In genomic region chr4:53762501-53762900, GRCm38 (mm10) we compare ENCODE assay signal across 19 mouse cellular contexts. TPM values are rescaled to one million over a fixed set of nuclear protein-coding genes. Genes with fewer than 3 reads are reported as not detected.
"Had no signal": no experiment of that assay in that cellular context is flagged by ENCODE, and none has a peak within 500 bp of the region (broad histone marks: within the 10 kb centered on the region; RNA-seq: fewer than 3 reads in every experiment).

No protein-coding gene starts in this region.

- H3K4me1 ChIP-seq: neural tube, embryonic 12.5 days; neural tube, embryonic 13.5 days; neural tube, embryonic 15.5 days; stomach, embryonic 15.5 days had no signal

- H3K9me3 ChIP-seq: neural tube, embryonic 12.5 days; neural tube, embryonic 13.5 days; neural tube, embryonic 15.5 days; stomach, embryonic 15.5 days had no signal

- DNase-seq: retina, postnatal 1 day; right cerebral cortex, adult 18-20 months; right cerebral cortex, postnatal 14 days; right cerebral cortex, postnatal 25 days; spleen, adult 18-20 months; thymus, adult 18-20 months; thymus, adult 2 months; thymus, postnatal 14 days; thymus, postnatal 25 days; thymus, postnatal 36 days; thymus, postnatal 4 days had no signal

- H3K27ac ChIP-seq: neural tube, embryonic 12.5 days; neural tube, embryonic 13.5 days; neural tube, embryonic 15.5 days; stomach, embryonic 15.5 days; stomach, postnatal 0 days had no signal

- H3K4me3 ChIP-seq: neural tube, embryonic 12.5 days; neural tube, embryonic 13.5 days; neural tube, embryonic 15.5 days; stomach, embryonic 15.5 days had no signal

- H3K9ac ChIP-seq: neural tube, embryonic 12.5 days; neural tube, embryonic 13.5 days; neural tube, embryonic 15.5 days; stomach, embryonic 15.5 days had no signal

- H3K36me3 ChIP-seq: stomach, embryonic 15.5 days had no signal

- H3K4me2 ChIP-seq: neural tube, embryonic 12.5 days; neural tube, embryonic 13.5 days; neural tube, embryonic 15.5 days; stomach, embryonic 15.5 days had no signal

- H3K27me3 ChIP-seq: neural tube, embryonic 12.5 days; neural tube, embryonic 13.5 days; neural tube, embryonic 15.5 days; stomach, embryonic 15.5 days had no signal

RNA-seq across cellular contexts. Expression of gene Tal2, which starts 17.0 kb away (rescaled TPM):
- polyA plus RNA-seq: neural tube, embryonic 13.5 days; small intestine, adult 2 months; spleen, adult 2 months; thymus, postnatal 0 days had no signal
